Comparison of ENCODE assay signal across 11 mouse cellular contexts in genomic region chr2:121444178-121444577, GRCm38 (mm10). TPM values are rescaled to one million over a fixed set of nuclear protein-coding genes. Genes with fewer than 3 reads are reported as not detected.
A peak's percentile ranks its signal among the peaks of the same experiment; 100 is the strongest.
DNase-seq lines count a peak whose midpoint lies in the region; ATAC-seq and TF ChIP-seq lines count a peak whose summit lies in the region.
"Had no signal": no experiment of that assay in that cellular context is flagged by ENCODE, and none has a peak within 500 bp of the region (broad histone marks: within the 10 kb centered on the region; RNA-seq: fewer than 3 reads in every experiment).

Ell3 (minus strand) TSS chr2:121444278.

- intact Hi-C loops in left cerebral cortex, adult 2 months (cut with DNase I): no loop called here

- no peaks in the 10 kb centered on the region for H3K27me3 ChIP-seq in kidney, embryonic 14.5 days (ENCODE audit: control insufficient read depth, insufficient read depth, low read length)
- H3K27me3 ChIP-seq in embryonic facial prominence, embryonic 10.5 days (replicated peaks; ENCODE audit: low read depth, poor library complexity, severe bottlenecking): peaks cover 24% of the 10 kb centered on the region
- H3K27me3 ChIP-seq in forebrain, embryonic 14.5 days (replicated peaks; ENCODE audit: control insufficient read depth, insufficient read depth, low read length): peaks cover 13% of the 10 kb centered on the region; the same call in 1 of the 2 replicates
- peaks cover 37% of the 10 kb centered on the region for H3K27me3 ChIP-seq in liver, embryonic 12.5 days (replicated peaks)

- no peak for ATAC-seq in kidney, embryonic 14.5 days (ENCODE audit: low FRiP score, low TSS enrichment)
- no peak for ATAC-seq in forebrain, embryonic 14.5 days
- no peak for ATAC-seq in liver, embryonic 12.5 days

- H3K36me3 ChIP-seq in kidney, embryonic 14.5 days (ENCODE audit: control insufficient read depth, insufficient read depth, low read length): peaks cover 8% of the 10 kb centered on the region
- peaks cover 11% of the 10 kb centered on the region for H3K36me3 ChIP-seq in embryonic facial prominence, embryonic 10.5 days (replicated peaks)
- H3K36me3 ChIP-seq in forebrain, embryonic 14.5 days (ENCODE audit: control insufficient read depth, insufficient read depth, low read length): peaks cover 9% of the 10 kb centered on the region
- peaks cover 6% of the 10 kb centered on the region for H3K36me3 ChIP-seq in liver, embryonic 12.5 days

- TF ChIP-seq CTCF in left cerebral cortex, adult 2 months (IDR thresholded peaks at IDR 0.05): no peak

- peaks cover 8% of the 10 kb centered on the region for H3K4me1 ChIP-seq in kidney, embryonic 14.5 days (ENCODE audit: control insufficient read depth, insufficient read depth, low read length)
- H3K4me1 ChIP-seq in embryonic facial prominence, embryonic 10.5 days: peaks cover 30% of the 10 kb centered on the region
- peaks cover 15% of the 10 kb centered on the region for H3K4me1 ChIP-seq in forebrain, embryonic 14.5 days (ENCODE audit: control insufficient read depth, insufficient read depth, low read length)
- peaks cover 36% of the 10 kb centered on the region for H3K4me1 ChIP-seq in liver, embryonic 12.5 days

- no peaks in the 10 kb centered on the region for H3K9me3 ChIP-seq in kidney, embryonic 14.5 days (ENCODE audit: control insufficient read depth, low read length)
- H3K9me3 ChIP-seq in embryonic facial prominence, embryonic 10.5 days: no peaks in the 10 kb centered on the region
- no peaks in the 10 kb centered on the region for H3K9me3 ChIP-seq in forebrain, embryonic 14.5 days (replicated peaks; ENCODE audit: control insufficient read depth, low read length)
- no peaks in the 10 kb centered on the region for H3K9me3 ChIP-seq in liver, embryonic 12.5 days (replicated peaks)

- WGBS in kidney, embryonic 14.5 days: 93% methylated on average over 1 of the region's 1 CpGs
- WGBS in embryonic facial prominence, embryonic 10.5 days: 87% methylated on average over 1 of the region's 1 CpGs
- WGBS in forebrain, embryonic 14.5 days: 80% methylated on average over 1 of the region's 1 CpGs
- 78% methylated on average over 1 of the region's 1 CpGs for WGBS in liver, embryonic 12.5 days (ENCODE audit: insufficient replicate concordance)

- H3K27ac ChIP-seq in kidney, embryonic 14.5 days (ENCODE audit: low read depth, low read length): no peak within 1 kb of the TSS
- H3K27ac ChIP-seq in embryonic facial prominence, embryonic 10.5 days (replicated peaks): no peak within 1 kb of the TSS
- no peak within 1 kb of the TSS for H3K27ac ChIP-seq in forebrain, embryonic 14.5 days (ENCODE audit: low read depth, low read length)
- no peak within 1 kb of the TSS for H3K27ac ChIP-seq in liver, embryonic 12.5 days
- no peak within 1 kb of the TSS for H3K27ac ChIP-seq in left cerebral cortex, adult 2 months

- H3K4me3 ChIP-seq in kidney, embryonic 14.5 days (ENCODE audit: low read length): peak within 1 kb of the TSS; percentile 41
- peak within 1 kb of the TSS; percentile 67; the same call in 1 of the 2 replicates for H3K4me3 ChIP-seq in embryonic facial prominence, embryonic 10.5 days
- no peak within 1 kb of the TSS for H3K4me3 ChIP-seq in forebrain, embryonic 14.5 days (ENCODE audit: low read depth, low read length)
- peak within 1 kb of the TSS; percentile 60 for H3K4me3 ChIP-seq in liver, embryonic 12.5 days
- no peak within 1 kb of the TSS for H3K4me3 ChIP-seq in left cerebral cortex, adult 2 months

- no peak for DNase-seq in kidney, postnatal 36 days
- DNase-seq in embryonic facial prominence, embryonic 10.5 days (ENCODE audit: low spot score): no peak
- no peak for DNase-seq in forebrain, embryonic 14.5 days (ENCODE audit: low spot score)
- DNase-seq in right cerebral cortex, adult 18-20 months: no peak
- DNase-seq in frontal cortex, postnatal 10 days (ENCODE audit: low spot score in 2 of 2): no peak
- DNase-seq in left cerebral cortex, adult 2 months (ENCODE audit: extremely low spot score in 1 of 2, low spot score in 2 of 2): no peak
- DNase-seq: kidney, adult 11 months; lung, postnatal 10 days; thymus, postnatal 25 days had no signal

- H3K4me2 ChIP-seq in kidney, embryonic 14.5 days (replicated peaks; ENCODE audit: low read depth, low read length): peak within 1 kb of the TSS; percentile 69
- H3K4me2 ChIP-seq in forebrain, embryonic 14.5 days (ENCODE audit: low read length): peak within 1 kb of the TSS; percentile 61
- H3K4me2 ChIP-seq in liver, embryonic 12.5 days: peak within 1 kb of the TSS; percentile 93

- H3K9ac ChIP-seq in kidney, embryonic 14.5 days (ENCODE audit: low read depth, low read length): peak within 1 kb of the TSS; percentile 42; the same call in 1 of the 2 replicates
- H3K9ac ChIP-seq in forebrain, embryonic 14.5 days (ENCODE audit: low read length): no peak within 1 kb of the TSS
- H3K9ac ChIP-seq in liver, embryonic 12.5 days: 0 out of 2 replicates have a peak within 1 kb of the TSS, but pooled peaks have one; percentile 69

RNA-seq across cellular contexts. Expression of gene Ell3, which starts in this region (rescaled TPM):
- polyA plus RNA-seq in kidney, embryonic 14.5 days (2014; fragmentation: Nextera tagmentation; extraction: Ambion mirVana): 12.0 and 12.2 TPM in 2 replicates
- 8.0 and 12.0 TPM in 2 replicates for polyA plus RNA-seq in embryonic facial prominence, embryonic 10.5 days (2016; fragmentation: Nextera tagmentation; extraction: Ambion mirVana)
- polyA plus RNA-seq in forebrain, embryonic 14.5 days (2014; fragmentation: Nextera tagmentation; extraction: Ambion mirVana): 0.86 and 1.2 TPM in 2 replicates
- polyA plus RNA-seq in liver, embryonic 12.5 days (2016; fragmentation: Nextera tagmentation; extraction: Ambion mirVana): 1.4 and 1.6 TPM in 2 replicates
- not detected for total RNA-seq in left cerebral cortex, adult 2 months (2021)

Comparison
In these comparisons a context has a peak if more than half of its experiments do, and no peak if none do; other contexts are left out.
1. H3K4me3 ChIP-seq: peak in kidney, embryonic 14.5 days (single experiment), embryonic facial prominence, embryonic 10.5 days (single experiment) and liver, embryonic 12.5 days (single experiment); none in forebrain, embryonic 14.5 days (single experiment) and left cerebral cortex, adult 2 months (single experiment).
2. Peak in every context shown above with its lines, with median percentiles within 50 percentile points of each other: H3K4me2 ChIP-seq.